Comparison of ENCODE assay signal across 9 mouse cellular contexts in genomic region chr7:145299562-145300320, GRCm38 (mm10). TPM values are rescaled to one million over a fixed set of nuclear protein-coding genes. Genes with fewer than 3 reads are reported as not detected.
A peak's percentile ranks its signal among the peaks of the same experiment; 100 is the strongest.
DNase-seq lines count a peak whose midpoint lies in the region; ATAC-seq and TF ChIP-seq lines count a peak whose summit lies in the region.
"Had no signal": no experiment of that assay in that cellular context is flagged by ENCODE, and none has a peak within 500 bp of the region (broad histone marks: within the 10 kb centered on the region; RNA-seq: fewer than 3 reads in every experiment).

No protein-coding gene starts in this region.

- H3K9me3 ChIP-seq in heart, embryonic 11.5 days (replicated peaks; ENCODE audit: control insufficient read depth, low read length), result no peaks in the 10 kb centered on the region
- H3K9me3 ChIP-seq in lung, embryonic 16.5 days (ENCODE audit: control insufficient read depth, low read length), result no peaks in the 10 kb centered on the region
- H3K9me3 ChIP-seq in intestine, postnatal 0 days (ENCODE audit: control insufficient read depth), result no peaks in the 10 kb centered on the region
- H3K9me3 ChIP-seq: midbrain, embryonic 12.5 days had no signal

- H3K27me3 ChIP-seq in heart, adult 2 months (ENCODE audit: control insufficient read depth, insufficient read depth, low read length), result no peaks in the 10 kb centered on the region
- H3K27me3 ChIP-seq in heart, embryonic 11.5 days (ENCODE audit: control insufficient read depth, insufficient read depth, low read length), result no peaks in the 10 kb centered on the region
- H3K27me3 ChIP-seq in lung, embryonic 16.5 days (ENCODE audit: control insufficient read depth, insufficient read depth, low read depth, low read length), result no peaks in the 10 kb centered on the region
- no peaks in the 10 kb centered on the region for H3K27me3 ChIP-seq in intestine, postnatal 0 days (replicated peaks; ENCODE audit: control insufficient read depth, insufficient read depth, low read length)
- H3K27me3 ChIP-seq: midbrain, embryonic 12.5 days had no signal

- H3K79me2 ChIP-seq in heart, adult 2 months (replicated peaks; ENCODE audit: control insufficient read depth, insufficient read depth, low read length), result no peaks in the 10 kb centered on the region

- TF ChIP-seq POLR2A in heart, adult 2 months (IDR thresholded peaks at IDR 0.05; ENCODE audit: insufficient read depth, low read depth, low read length), result no peak

- no peak for TF ChIP-seq EP300 in heart, adult 2 months (IDR thresholded peaks at IDR 0.05; ENCODE audit: insufficient read depth, low read depth, low read length)

- no peak overlapping the region for H3K4me2 ChIP-seq in heart, embryonic 11.5 days
- H3K4me2 ChIP-seq in lung, embryonic 16.5 days (ENCODE audit: low read depth, low read length), result no peak overlapping the region
- H3K4me2 ChIP-seq in intestine, postnatal 0 days (replicated peaks; ENCODE audit: low read depth), result no peak overlapping the region
- H3K4me2 ChIP-seq: midbrain, embryonic 12.5 days had no signal

- 54% methylated on average over 7 of the region's 7 CpGs for WGBS in heart, adult 2 months
- 60% methylated on average over 7 of the region's 7 CpGs for WGBS in heart, embryonic 11.5 days (ENCODE audit: insufficient replicate concordance)
- WGBS in lung, embryonic 16.5 days, result 52% methylated on average over 7 of the region's 7 CpGs
- WGBS in intestine, postnatal 0 days, result 65% methylated on average over 7 of the region's 7 CpGs

- no peak for TF ChIP-seq CTCF in heart, adult 2 months (IDR thresholded peaks at IDR 0.05)
- TF ChIP-seq CTCF in intestine, postnatal 0 days (IDR thresholded peaks at IDR 0.05; ENCODE audit: low read depth), result no peak

- ATAC-seq in heart, embryonic 11.5 days (replicated peaks; ENCODE audit: insufficient number of reproducible peaks, low FRiP score, low TSS enrichment), result no peak
- ATAC-seq in lung, embryonic 16.5 days (ENCODE audit: low read depth), result no peak
- no peak for ATAC-seq in megakaryocyte, adult 5-6 weeks (ENCODE audit: poor library complexity, severe bottlenecking)
- ATAC-seq in intestine, postnatal 0 days, result no peak

- intact Hi-C loops in heart, adult 2 months (cut with DNase I), result no loop called here

- H3K4me3 ChIP-seq in heart, adult 2 months, result no peak overlapping the region
- no peak overlapping the region for H3K4me3 ChIP-seq in heart, embryonic 11.5 days (ENCODE audit: low read depth, low read length)
- no peak overlapping the region for H3K4me3 ChIP-seq in lung, embryonic 16.5 days (ENCODE audit: low read length)
- no peak overlapping the region for H3K4me3 ChIP-seq in intestine, postnatal 0 days (ENCODE audit: low read depth, low read length)
- H3K4me3 ChIP-seq: midbrain, embryonic 12.5 days had no signal

- H3K36me3 ChIP-seq in heart, adult 2 months (ENCODE audit: control insufficient read depth, insufficient read depth, low read length), result no peaks in the 10 kb centered on the region
- H3K36me3 ChIP-seq in heart, embryonic 11.5 days (ENCODE audit: control insufficient read depth, insufficient read depth, low read length), result no peaks in the 10 kb centered on the region
- H3K36me3 ChIP-seq in lung, embryonic 16.5 days (ENCODE audit: control insufficient read depth, insufficient read depth, low read length), result no peaks in the 10 kb centered on the region
- no peaks in the 10 kb centered on the region for H3K36me3 ChIP-seq in intestine, postnatal 0 days (ENCODE audit: control insufficient read depth, insufficient read depth)
- H3K36me3 ChIP-seq: midbrain, embryonic 12.5 days had no signal

- peak; percentile 67 for DNase-seq in heart, adult 2 months
- peak; percentile 92 for DNase-seq in NIH3T3 (ENCODE audit: low read depth)
- DNase-seq in gastrocnemius, adult 18-20 months (ENCODE audit: low spot score), result peak; percentile 63
- DNase-seq in retina, embryonic 14.5 days (ENCODE audit: low spot score), result no peak

- H3K9ac ChIP-seq in heart, adult 2 months (ENCODE audit: low read depth, low read length), result no peak overlapping the region
- H3K9ac ChIP-seq in heart, embryonic 11.5 days (ENCODE audit: low read depth, low read length), result no peak overlapping the region
- H3K9ac ChIP-seq in lung, embryonic 16.5 days (ENCODE audit: low read length), result no peak overlapping the region
- no peak overlapping the region for H3K9ac ChIP-seq in intestine, postnatal 0 days (ENCODE audit: low read depth, low read length)
- H3K9ac ChIP-seq: midbrain, embryonic 12.5 days had no signal

- H3K4me1 ChIP-seq in heart, adult 2 months (ENCODE audit: control insufficient read depth, insufficient read depth, low read length), result no peaks in the 10 kb centered on the region; the same call in 1 of the 2 replicates
- 0 out of 2 replicates have a peak, but pooled peaks cover 4% of the 10 kb centered on the region for H3K4me1 ChIP-seq in heart, embryonic 11.5 days (ENCODE audit: control insufficient read depth, insufficient read depth, low read length)
- H3K4me1 ChIP-seq in lung, embryonic 16.5 days (replicated peaks; ENCODE audit: control insufficient read depth, insufficient read depth, low read length), result peaks cover 13% of the 10 kb centered on the region
- H3K4me1 ChIP-seq in intestine, postnatal 0 days (replicated peaks; ENCODE audit: control insufficient read depth, insufficient read depth, low read length), result 0 out of 2 replicates have a peak, but pooled peaks cover 5% of the 10 kb centered on the region

- H3K27ac ChIP-seq in heart, adult 2 months, result peak overlapping the region; percentile 75
- H3K27ac ChIP-seq in heart, embryonic 11.5 days (ENCODE audit: low read depth, low read length), result no peak overlapping the region
- peak overlapping the region; percentile 34; the same call in 1 of the 2 replicates for H3K27ac ChIP-seq in lung, embryonic 16.5 days (ENCODE audit: low read length)
- no peak overlapping the region for H3K27ac ChIP-seq in intestine, postnatal 0 days (ENCODE audit: low read depth, low read length)
- H3K27ac ChIP-seq: midbrain, embryonic 12.5 days had no signal

RNA-seq across cellular contexts. Expression of gene Mrgprf, which starts 0.9 kb away (rescaled TPM):
- 1 to 10 TPM; 2.9 to 4.0 TPM for total RNA-seq in heart, adult 2 months (2021)
- 10.8 and 16.4 TPM in 2 replicates for polyA plus RNA-seq in heart, adult 2 months (2012; rRNA removed)
- polyA plus RNA-seq in heart, embryonic 11.5 days (2014; fragmentation: Nextera tagmentation; extraction: Ambion mirVana), result 0.11 and 0.17 TPM in 2 replicates
- total RNA-seq in gastrocnemius, adult 18-20 months (2021), result 1 to 10 TPM; 1.3 to 2.1 TPM
- polyA plus RNA-seq in lung, embryonic 16.5 days (2015; fragmentation: Nextera tagmentation; extraction: Ambion mirVana), result 2.2 and 2.4 TPM in 2 replicates
- total RNA-seq in megakaryocyte, adult 5-6 weeks (2015), result not detected in 2 replicates
- total RNA-seq in megakaryocyte, adult 5-6 weeks (2017), result not detected in 2 replicates
- polyA plus RNA-seq in intestine, postnatal 0 days (2015; fragmentation: Nextera tagmentation; extraction: Ambion mirVana), result 3.5 and 4.3 TPM in 2 replicates

RNA-seq across cellular contexts. Expression of gene Mrgprd, which starts 14.9 kb away (rescaled TPM):
- not detected for total RNA-seq in heart, adult 2 months (2021)
- polyA plus RNA-seq in heart, adult 2 months (2012; rRNA removed), result not detected in 2 replicates
- not detected in 2 replicates for polyA plus RNA-seq in heart, embryonic 11.5 days (2014; fragmentation: Nextera tagmentation; extraction: Ambion mirVana)
- not detected for total RNA-seq in gastrocnemius, adult 18-20 months (2021)
- not detected in 2 replicates for polyA plus RNA-seq in lung, embryonic 16.5 days (2015; fragmentation: Nextera tagmentation; extraction: Ambion mirVana)
- total RNA-seq in megakaryocyte, adult 5-6 weeks (2015), result not detected in 2 replicates
- total RNA-seq in megakaryocyte, adult 5-6 weeks (2017), result not detected in 2 replicates
- not detected in 2 replicates for polyA plus RNA-seq in intestine, postnatal 0 days (2015; fragmentation: Nextera tagmentation; extraction: Ambion mirVana)
- polyA plus RNA-seq: midbrain, embryonic 12.5 days had no signal

RNA-seq across cellular contexts. Expression of gene Tpcn2, which starts 15.9 kb away (rescaled TPM):
- 1 to 10 TPM; 1.9 to 3.0 TPM for total RNA-seq in heart, adult 2 months (2021)
- polyA plus RNA-seq in heart, adult 2 months (2012; rRNA removed), result 7.9 and 8.7 TPM in 2 replicates
- polyA plus RNA-seq in heart, embryonic 11.5 days (2014; fragmentation: Nextera tagmentation; extraction: Ambion mirVana), result 2.1 and 3.1 TPM in 2 replicates
- 1 to 10 TPM; 1.0 TPM for total RNA-seq in gastrocnemius, adult 18-20 months (2021)
- polyA plus RNA-seq in lung, embryonic 16.5 days (2015; fragmentation: Nextera tagmentation; extraction: Ambion mirVana), result 11.7 and 12.3 TPM in 2 replicates
- 7.9 and 8.6 TPM in 2 replicates for total RNA-seq in megakaryocyte, adult 5-6 weeks (2015)
- total RNA-seq in megakaryocyte, adult 5-6 weeks (2017), result 6.7 and 7.5 TPM in 2 replicates
- polyA plus RNA-seq in intestine, postnatal 0 days (2015; fragmentation: Nextera tagmentation; extraction: Ambion mirVana), result 7.6 and 8.0 TPM in 2 replicates

Comparison
In these comparisons a context has a peak if more than half of its experiments do, and no peak if none do; other contexts are left out.
1. H3K27ac ChIP-seq: peak in heart, adult 2 months (single experiment) and lung, embryonic 16.5 days (single experiment); none in heart, embryonic 11.5 days (single experiment) and intestine, postnatal 0 days (single experiment).